ENCODE assay signal across 9 mouse cellular contexts in the genomic region with DNA sequence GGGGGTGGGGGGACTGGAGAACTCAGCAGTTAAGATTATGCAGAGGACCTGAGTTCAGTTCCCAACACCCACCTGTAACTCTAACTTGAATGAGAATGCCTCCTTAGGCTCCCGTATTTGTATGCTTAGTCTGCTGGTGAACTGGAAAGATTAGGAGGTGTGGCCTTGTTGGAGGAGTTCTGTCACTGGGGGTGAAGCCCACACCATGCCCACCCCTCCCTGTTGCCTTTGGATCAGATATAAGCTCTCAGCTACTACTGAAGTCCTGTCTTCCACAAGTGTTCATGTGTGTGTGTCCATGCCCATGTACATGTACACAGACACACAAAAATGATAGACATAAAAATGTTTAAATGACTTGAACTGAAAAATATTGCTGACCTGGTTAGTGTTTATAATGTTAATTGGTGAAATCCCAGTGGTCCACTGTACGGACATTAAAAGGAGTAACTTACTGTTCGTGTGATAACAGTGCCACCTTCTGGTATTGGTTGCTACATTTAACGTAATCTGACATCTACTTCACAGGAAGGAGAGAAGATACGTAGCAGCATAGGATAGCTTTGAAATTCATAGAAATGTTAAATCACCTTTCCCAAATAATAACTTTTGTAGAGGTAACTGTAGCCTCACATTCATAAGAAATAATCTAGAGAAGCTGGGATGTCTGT. TPM values are rescaled to one million over a fixed set of nuclear protein-coding genes. Genes with fewer than 3 reads are reported as not detected.
DNase-seq lines count a peak whose midpoint lies in the region; ATAC-seq and TF ChIP-seq lines count a peak whose summit lies in the region.
"Had no signal": no experiment of that assay in that cellular context is flagged by ENCODE, and none has a peak within 500 bp of the region (broad histone marks: within the 10 kb centered on the region; RNA-seq: fewer than 3 reads in every experiment).

No protein-coding gene starts in this region.

- no peak overlapping the region for H3K27ac ChIP-seq in heart, adult 2 months
- H3K27ac ChIP-seq in heart, embryonic 11.5 days (ENCODE audit: low read depth, low read length), result no peak overlapping the region
- H3K27ac ChIP-seq in cortical plate, adult 2 months (ENCODE audit: insufficient read depth, low read length), result no peak overlapping the region
- no peak overlapping the region for H3K27ac ChIP-seq in midbrain, postnatal 0 days (ENCODE audit: low read depth, low read length)
- H3K27ac ChIP-seq: neural tube, embryonic 13.5 days had no signal

- TF ChIP-seq EP300 in heart, adult 2 months (IDR thresholded peaks at IDR 0.05; ENCODE audit: insufficient read depth, low read depth, low read length), result no peak

- no peaks in the 10 kb centered on the region for H3K79me2 ChIP-seq in heart, adult 2 months (replicated peaks; ENCODE audit: control insufficient read depth, insufficient read depth, low read length)

- H3K4me3 ChIP-seq in heart, adult 2 months, result no peak overlapping the region
- no peak overlapping the region for H3K4me3 ChIP-seq in heart, embryonic 11.5 days (ENCODE audit: low read depth, low read length)
- no peak overlapping the region for H3K4me3 ChIP-seq in cortical plate, adult 2 months (ENCODE audit: insufficient read depth, low read length)
- no peak overlapping the region for H3K4me3 ChIP-seq in midbrain, postnatal 0 days (ENCODE audit: low read depth, low read length)
- H3K4me3 ChIP-seq: neural tube, embryonic 13.5 days had no signal

- no peak for ATAC-seq in heart, embryonic 11.5 days (replicated peaks; ENCODE audit: insufficient number of reproducible peaks, low FRiP score, low TSS enrichment)
- ATAC-seq in midbrain, postnatal 0 days (ENCODE audit: low FRiP score), result no peak

- no peak for TF ChIP-seq POLR2A in heart, adult 2 months (IDR thresholded peaks at IDR 0.05; ENCODE audit: insufficient read depth, low read depth, low read length)
- no peak for TF ChIP-seq POLR2A in cortical plate, adult 2 months (IDR thresholded peaks at IDR 0.05; ENCODE audit: extremely low read depth, insufficient read depth, low read length)

- no peaks in the 10 kb centered on the region for H3K4me1 ChIP-seq in heart, adult 2 months (ENCODE audit: control insufficient read depth, insufficient read depth, low read length)
- H3K4me1 ChIP-seq in heart, embryonic 11.5 days (ENCODE audit: control insufficient read depth, insufficient read depth, low read length), result no peaks in the 10 kb centered on the region
- H3K4me1 ChIP-seq in cortical plate, adult 2 months (ENCODE audit: control insufficient read depth, insufficient read depth, low read length), result no peaks in the 10 kb centered on the region
- H3K4me1 ChIP-seq in midbrain, postnatal 0 days (ENCODE audit: insufficient read depth, low read length), result no peaks in the 10 kb centered on the region
- H3K4me1 ChIP-seq: neural tube, embryonic 13.5 days had no signal

- 30% methylated on average over 5 of the region's 5 CpGs for WGBS in heart, adult 2 months
- WGBS in heart, embryonic 11.5 days (ENCODE audit: insufficient replicate concordance), result 46% methylated on average over 5 of the region's 5 CpGs
- 43% methylated on average over 5 of the region's 5 CpGs for WGBS in midbrain, postnatal 0 days

- no peak for DNase-seq in heart, adult 2 months
- DNase-seq in spleen, postnatal 36 days (ENCODE audit: low spot score in 2 of 2), result peak; percentile 5 to 31
- DNase-seq in spleen, adult 18-20 months, result no peak
- peak; percentile 89 for DNase-seq in midbrain, postnatal 0 days (ENCODE audit: low spot score)
- DNase-seq in gastrocnemius, postnatal 14 days, result no peak
- DNase-seq in adrenal gland, postnatal 4 days (ENCODE audit: low spot score in 2 of 2), result no peak

- no peaks in the 10 kb centered on the region for H3K9me3 ChIP-seq in heart, embryonic 11.5 days (replicated peaks; ENCODE audit: control insufficient read depth, low read length)
- no peaks in the 10 kb centered on the region for H3K9me3 ChIP-seq in midbrain, postnatal 0 days (ENCODE audit: low read length)
- H3K9me3 ChIP-seq: neural tube, embryonic 13.5 days had no signal

- no peak overlapping the region for H3K4me2 ChIP-seq in heart, embryonic 11.5 days
- H3K4me2 ChIP-seq in midbrain, postnatal 0 days (ENCODE audit: low read depth, low read length, poor library complexity, severe bottlenecking), result no peak overlapping the region
- H3K4me2 ChIP-seq: neural tube, embryonic 13.5 days had no signal

- intact Hi-C loops in heart, adult 2 months (cut with DNase I), result loop anchor here (1.0 to 10.0 kb wide), 3 partner anchors 88 to 144 kb away; no protein-coding TSS in a partner anchor
- intact Hi-C loops in gastrocnemius, postnatal 14 days (cut with DNase I; ENCODE audit: low total_unique reads), result loop anchor here (5.0 kb wide), 1 partner anchor 88 kb away; no protein-coding TSS in a partner anchor

- H3K9ac ChIP-seq in heart, adult 2 months (ENCODE audit: low read depth, low read length), result no peak overlapping the region
- no peak overlapping the region for H3K9ac ChIP-seq in heart, embryonic 11.5 days (ENCODE audit: low read depth, low read length)
- H3K9ac ChIP-seq in midbrain, postnatal 0 days (replicated peaks; ENCODE audit: low read length, poor library complexity, severe bottlenecking), result no peak overlapping the region
- H3K9ac ChIP-seq: neural tube, embryonic 13.5 days had no signal

- no peaks in the 10 kb centered on the region for H3K36me3 ChIP-seq in heart, adult 2 months (ENCODE audit: control insufficient read depth, insufficient read depth, low read length)
- H3K36me3 ChIP-seq in heart, embryonic 11.5 days (ENCODE audit: control insufficient read depth, insufficient read depth, low read length), result 0 out of 2 replicates have a peak, but pooled peaks cover 5% of the 10 kb centered on the region
- H3K36me3 ChIP-seq in midbrain, postnatal 0 days (ENCODE audit: insufficient read depth, low read length), result peaks cover 8% of the 10 kb centered on the region

- peak; percentile 86 for TF ChIP-seq CTCF in heart, adult 2 months (IDR thresholded peaks at IDR 0.05)
- peak; percentile 30; the same call in 1 of the 2 replicates for TF ChIP-seq CTCF in cortical plate, adult 2 months (IDR thresholded peaks at IDR 0.05; ENCODE audit: extremely low read depth, insufficient read depth, low read length)
- TF ChIP-seq CTCF in midbrain, postnatal 0 days (IDR thresholded peaks at IDR 0.05), result peak; percentile 89

- H3K27me3 ChIP-seq in heart, adult 2 months (ENCODE audit: control insufficient read depth, insufficient read depth, low read length), result no peaks in the 10 kb centered on the region
- no peaks in the 10 kb centered on the region for H3K27me3 ChIP-seq in heart, embryonic 11.5 days (ENCODE audit: control insufficient read depth, insufficient read depth, low read length)
- H3K27me3 ChIP-seq in midbrain, postnatal 0 days (ENCODE audit: insufficient read depth, low read length), result no peaks in the 10 kb centered on the region
- H3K27me3 ChIP-seq: neural tube, embryonic 13.5 days had no signal

RNA-seq across cellular contexts. Expression of a gene that starts 21.1 kb away (rescaled TPM):
- total RNA-seq in heart, adult 2 months (2021), result 100 to 1,000 TPM; 102 to 117 TPM
- 85.7 and 91.1 TPM in 2 replicates for polyA plus RNA-seq in heart, adult 2 months (2012; rRNA removed)
- 38.7 TPM in 2 replicates for polyA plus RNA-seq in heart, embryonic 11.5 days (2014; fragmentation: Nextera tagmentation; extraction: Ambion mirVana)
- polyA plus RNA-seq in cortical plate, adult 2 months (2012; rRNA removed), result 159 and 171 TPM in 2 replicates
- 23.5 and 31.8 TPM in 2 replicates for total RNA-seq in midbrain, postnatal 0 days (2014; rRNA removed)
- 32.9 and 33.3 TPM in 2 replicates for polyA plus RNA-seq in midbrain, postnatal 0 days (2015; fragmentation: Nextera tagmentation; extraction: Ambion mirVana)
- total RNA-seq in gastrocnemius, postnatal 14 days (2021), result 10 to 100 TPM; 65.3 to 77.2 TPM
- total RNA-seq in adrenal gland, postnatal 4 days (2021), result 10 to 100 TPM; 52.9 to 66.2 TPM

RNA-seq across cellular contexts. Expression of a gene that starts 49.3 kb away (rescaled TPM):
- total RNA-seq in heart, adult 2 months (2021), result 10 to 100 TPM; 40.0 to 41.3 TPM
- 33.3 and 48.8 TPM in 2 replicates for polyA plus RNA-seq in heart, adult 2 months (2012; rRNA removed)
- 41.4 and 51.7 TPM in 2 replicates for polyA plus RNA-seq in heart, embryonic 11.5 days (2014; fragmentation: Nextera tagmentation; extraction: Ambion mirVana)
- 110 and 111 TPM in 2 replicates for polyA plus RNA-seq in cortical plate, adult 2 months (2012; rRNA removed)
- total RNA-seq in midbrain, postnatal 0 days (2014; rRNA removed), result 94.4 and 106 TPM in 2 replicates
- 46.8 and 51.7 TPM in 2 replicates for polyA plus RNA-seq in midbrain, postnatal 0 days (2015; fragmentation: Nextera tagmentation; extraction: Ambion mirVana)
- total RNA-seq in gastrocnemius, postnatal 14 days (2021), result 10 to 100 TPM; 23.8 to 29.4 TPM
- 10 to 100 TPM; 39.2 to 41.8 TPM for total RNA-seq in adrenal gland, postnatal 4 days (2021)

Comparison
In these comparisons a context has a peak if more than half of its experiments do, and no peak if none do; other contexts are left out.
1. DNase-seq: peak in spleen, postnatal 36 days (2 of 2) and midbrain, postnatal 0 days (single experiment); none in heart, adult 2 months (0 of 2), spleen, adult 18-20 months (0 of 2), gastrocnemius, postnatal 14 days (single experiment) and adrenal gland, postnatal 4 days (0 of 2).
2. CTCF ChIP-seq: peak in every context shown above with its lines; median percentile 89 in midbrain, postnatal 0 days; 86 in heart, adult 2 months; 30 in cortical plate, adult 2 months.